Mouse (Mus musculus) testis, adult 2 months (tissue): ENCODE results near the gene Cend1.

ENCODE experiments used
- CTCF ChIP-seq: fragments of 200-500 bp; IDR thresholded peaks from 2 replicates; pipeline ENCODE4 v1.5.1; 2012; ENCODE audit warnings: low read depth, mild to moderate bottlenecking, inconsistent platforms, low read length, moderate library complexity; ENCODE audit not compliant: control insufficient read depth, insufficient read depth, insufficient replicate concordance
- POLR2A ChIP-seq: fragments of 200-500 bp; IDR thresholded peaks from 2 replicates; pipeline ENCODE4 v1.6.1; 2012; ENCODE audit warnings: low read depth, mild to moderate bottlenecking, inconsistent platforms, low read length, moderate library complexity; ENCODE audit not compliant: control insufficient read depth

DNA sequence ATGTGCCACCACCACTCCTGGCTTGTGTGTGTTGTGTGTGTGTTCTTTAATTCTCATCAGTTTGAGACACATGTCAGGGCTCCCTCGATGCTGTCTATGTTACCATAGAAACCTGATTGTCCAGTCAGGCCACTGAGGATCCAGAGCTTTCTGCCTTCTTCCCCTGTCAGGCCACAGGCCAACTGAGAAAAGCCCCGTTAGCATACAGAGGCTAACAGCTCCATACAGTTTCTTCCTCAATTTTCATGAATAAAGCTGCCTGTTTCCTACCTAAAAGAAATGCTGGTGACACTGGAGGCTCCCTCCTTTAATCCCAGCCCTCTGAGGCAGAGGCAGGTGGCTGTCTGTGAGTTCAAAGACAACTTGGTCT is 7.2 kb upstream of the Cend1 start:
- TF ChIP-seq POLR2A = no peak
- no peak for TF ChIP-seq CTCF
